Mouse (Mus musculus): ENCODE measurements at regions not wholly inside any gene's neighbourhood (a gene's known extent, or its start where the extent isn't known, plus 50 kb on each side); places are given as distances from the start of the nearest gene placed in this dataset.
A peak's percentile ranks its signal among the peaks of the same experiment; 100 is the strongest.

DNA sequence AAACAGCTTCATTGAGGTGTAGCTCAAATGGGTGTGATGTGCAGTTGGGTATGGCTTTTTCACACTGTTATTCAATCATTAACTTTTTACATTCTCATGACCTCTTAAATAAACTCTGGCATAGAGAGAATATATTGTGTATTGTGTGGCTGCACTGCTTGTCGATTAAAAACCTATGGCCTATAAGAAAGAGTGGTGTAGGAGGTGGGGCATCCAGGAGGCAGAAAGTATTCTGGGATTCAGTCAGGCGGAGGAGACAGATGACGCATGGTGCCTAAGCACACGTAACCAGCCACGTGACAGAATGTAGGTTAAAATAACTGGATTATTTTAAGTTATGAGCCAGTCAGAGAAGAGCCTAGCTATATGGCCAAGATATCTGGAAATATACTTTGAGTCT lies 78.2 kb upstream of the Slc16a7 start:
- DNase-seq = no peak

DNA sequence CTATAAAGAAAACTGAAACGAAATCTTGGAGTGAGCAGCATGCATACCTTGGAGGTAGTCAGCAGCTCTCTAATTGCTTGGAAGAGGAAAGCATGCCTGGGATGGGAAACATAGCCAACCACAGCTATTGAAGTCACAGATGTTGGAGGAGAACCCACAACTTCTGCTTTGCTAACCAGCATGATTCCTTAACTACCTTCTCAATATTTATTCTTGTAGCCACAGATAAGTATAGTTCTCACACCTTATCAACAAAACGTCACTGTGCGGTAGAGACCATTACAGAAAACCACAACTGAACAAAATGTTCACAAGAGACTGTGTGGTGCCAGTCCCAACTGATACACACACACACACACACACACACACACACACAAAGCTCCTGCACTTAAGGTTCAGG lies 99.1 kb upstream of the Slc16a7 start:
- no peak for DNase-seq

DNA sequence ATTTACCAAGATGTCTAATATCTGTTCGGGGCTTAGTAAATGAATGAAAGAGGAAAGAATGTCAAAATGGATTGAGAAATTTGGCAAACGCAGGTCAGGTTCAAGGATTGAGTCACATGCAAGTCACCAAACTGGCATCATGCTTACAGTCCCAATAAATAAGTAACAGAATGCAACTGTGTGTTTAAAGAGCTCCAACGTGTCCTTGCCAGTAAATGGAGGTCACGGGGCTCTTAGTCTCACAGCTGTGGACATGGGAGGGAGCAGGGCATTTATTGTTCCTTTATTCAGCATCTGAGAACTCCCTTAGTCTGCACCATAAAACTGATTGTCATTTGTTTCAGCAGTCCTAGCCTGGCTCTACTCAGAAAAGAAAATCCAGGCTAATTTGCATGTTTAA lies 101.1 kb upstream of the Slc16a7 start:
- DNase-seq = peak; percentile 33

DNA sequence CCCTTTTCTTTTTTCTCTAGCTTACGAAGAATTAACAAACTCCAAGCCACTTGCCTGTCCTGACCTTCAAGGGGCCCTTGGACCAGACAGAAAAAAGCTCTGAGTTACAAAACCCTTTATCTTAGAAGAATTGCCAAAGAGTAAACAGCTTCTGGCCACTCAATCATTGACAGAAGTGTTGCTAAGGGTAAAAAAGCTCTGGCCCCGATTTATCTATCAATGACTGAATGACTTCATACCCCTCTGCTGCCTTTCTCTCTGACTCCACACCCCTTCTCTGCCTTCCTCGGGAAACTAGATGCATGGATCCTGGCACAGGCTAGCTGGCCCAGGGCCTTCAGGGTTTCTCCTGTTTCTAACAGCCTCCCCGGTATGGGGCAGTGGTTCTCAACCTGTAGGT lies 105.2 kb upstream of the Slc16a7 start:
- no peak for DNase-seq

DNA sequence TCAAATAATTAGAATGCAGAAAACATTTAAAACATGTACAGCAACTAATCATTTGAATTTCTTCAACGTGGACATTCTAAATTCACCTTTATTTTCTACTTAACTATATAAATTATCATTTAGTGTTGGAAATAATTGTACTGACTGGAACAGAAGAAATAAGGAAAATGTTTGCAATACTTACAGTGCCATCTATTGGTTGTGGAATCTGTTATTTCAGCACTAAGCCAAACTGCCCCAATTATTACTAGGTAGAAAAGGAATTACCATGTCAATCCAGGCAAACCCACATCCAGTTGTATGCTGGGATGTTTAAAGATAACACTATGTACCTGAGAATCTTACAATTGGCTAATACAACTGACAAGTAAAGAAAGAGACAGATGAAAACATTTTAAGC lies 109.1 kb upstream of the Slc16a7 start:
- DNase-seq = no peak

DNA sequence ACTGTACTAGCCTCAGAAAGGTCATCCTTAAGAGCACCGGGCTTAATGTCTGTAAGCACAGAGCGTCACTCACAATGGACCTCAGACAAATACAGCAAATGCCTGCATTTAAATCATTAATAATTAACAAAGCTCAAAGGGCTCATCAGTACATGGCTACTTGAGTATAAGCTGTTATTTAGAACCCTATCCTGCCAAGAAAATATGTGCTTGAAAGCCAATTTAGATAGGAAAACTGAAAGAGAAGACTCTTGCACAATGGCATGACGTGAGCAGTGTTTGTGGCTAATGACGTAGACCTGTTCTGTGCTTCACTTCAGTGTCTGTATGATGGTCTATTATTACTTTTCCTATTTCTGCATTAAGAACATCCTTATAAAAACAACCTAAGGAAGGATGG lies 111.1 kb upstream of the Slc16a7 start:
- DNase-seq = no peak

DNA sequence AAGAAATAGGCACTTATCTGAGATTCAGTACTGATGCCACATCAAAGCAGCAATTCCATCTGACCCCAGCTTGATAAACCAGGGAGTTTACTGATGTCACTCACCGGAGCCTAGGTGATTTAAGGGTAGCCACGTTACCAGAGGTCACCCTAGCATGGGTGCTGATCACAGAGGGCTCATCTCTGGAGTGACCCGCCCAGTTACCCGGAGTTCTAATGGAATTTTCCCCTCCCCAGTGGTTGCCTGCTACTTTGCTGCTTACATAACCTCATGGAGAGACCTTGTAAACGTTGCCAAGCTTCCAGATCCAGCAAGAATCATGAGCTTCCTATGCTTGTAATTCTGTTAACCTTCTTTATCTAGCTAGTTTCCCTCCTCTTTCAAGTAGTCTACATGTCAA lies 125.8 kb upstream of the Slc16a7 start:
- DNase-seq = no peak

DNA sequence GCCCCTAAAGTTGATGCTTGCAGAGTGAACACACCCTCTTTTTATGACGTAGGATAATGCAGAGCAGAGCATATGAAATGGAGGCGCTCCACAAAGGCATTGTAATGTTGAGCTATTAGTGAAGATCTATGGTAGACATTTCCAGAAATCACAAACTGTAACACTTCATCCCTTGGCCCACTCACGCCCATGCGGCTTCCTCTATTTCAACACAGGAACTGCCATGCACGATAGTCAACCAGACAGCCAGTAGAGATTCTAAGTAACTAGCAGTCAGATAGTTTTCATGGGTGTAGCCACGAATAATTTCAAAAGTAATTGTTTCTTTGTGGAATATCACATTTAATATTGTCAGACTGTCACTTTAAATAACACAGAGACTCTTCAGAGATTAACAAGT lies 141.6 kb upstream of the Slc16a7 start:
- no peak for DNase-seq

DNA sequence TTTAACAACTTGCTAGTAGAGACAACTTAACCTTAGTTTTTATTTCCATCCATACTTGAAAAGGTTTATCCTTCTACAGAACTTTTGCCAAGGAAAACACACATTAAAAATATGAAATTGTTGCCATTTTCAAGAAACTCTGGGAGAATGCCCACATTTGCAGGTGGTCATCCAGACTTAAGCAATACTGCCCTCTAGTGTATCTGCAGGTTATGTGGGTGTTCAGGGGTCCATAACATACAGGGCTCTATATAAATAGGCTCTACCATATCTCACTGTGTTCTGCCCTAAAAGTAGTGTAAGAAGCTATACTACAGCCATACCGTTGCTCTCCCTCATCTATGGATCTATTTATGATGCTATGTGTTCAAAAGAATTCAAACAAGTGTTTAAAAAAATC lies 149.1 kb upstream of the Slc16a7 start:
- no peak for DNase-seq

DNA sequence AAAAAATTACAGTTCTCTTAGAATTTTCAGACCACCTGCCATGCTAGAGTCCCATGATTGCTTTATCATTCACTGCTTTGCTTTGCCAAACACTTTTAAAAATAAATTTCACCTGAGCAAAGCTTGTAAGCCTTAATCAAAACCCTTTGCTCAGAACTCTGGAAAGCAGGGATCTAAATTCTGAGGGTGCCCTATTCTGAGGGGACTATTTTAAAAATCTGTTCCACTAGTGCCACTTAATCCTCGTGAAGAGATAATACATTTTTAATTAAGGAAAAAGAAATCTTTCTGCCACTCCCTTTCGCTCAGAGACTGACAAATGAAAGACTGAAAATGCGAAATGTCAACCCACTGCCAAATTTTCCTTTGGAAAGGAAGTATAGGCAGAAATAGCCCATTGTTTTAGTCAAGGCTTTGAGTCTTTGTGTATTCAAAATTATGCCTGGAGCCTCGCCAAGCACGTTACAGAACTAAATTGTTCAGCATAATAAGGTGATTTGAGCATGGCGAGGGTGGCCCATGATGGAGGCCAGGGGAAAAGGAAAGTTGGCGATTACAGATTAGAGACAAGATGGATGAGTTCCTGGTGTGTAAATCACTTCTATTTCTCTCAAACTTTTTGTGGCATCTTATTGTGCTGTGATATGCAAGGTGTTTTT lies 197.4 kb upstream of the Slc16a7 start:
- DNase-seq = no peak

DNA sequence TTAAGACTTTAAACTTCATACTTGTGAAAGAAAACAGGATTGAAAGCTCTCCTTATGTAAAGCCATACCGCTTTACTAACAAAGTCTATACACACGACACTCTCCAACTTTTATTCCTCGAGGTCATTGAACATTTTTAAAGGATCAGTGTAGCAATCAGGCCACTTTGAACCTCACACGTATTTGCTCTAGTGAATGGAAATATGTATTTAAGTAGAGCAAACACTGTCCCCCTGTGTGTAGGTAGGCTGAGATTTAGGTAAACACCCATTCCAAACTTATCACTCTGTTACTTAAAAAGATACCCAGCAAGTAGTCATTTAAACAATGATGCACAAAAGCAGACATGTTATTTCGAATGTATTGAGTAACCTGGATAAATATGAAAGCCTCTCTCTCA lies 203.7 kb upstream of the Slc16a7 start:
- DNase-seq = no peak

DNA sequence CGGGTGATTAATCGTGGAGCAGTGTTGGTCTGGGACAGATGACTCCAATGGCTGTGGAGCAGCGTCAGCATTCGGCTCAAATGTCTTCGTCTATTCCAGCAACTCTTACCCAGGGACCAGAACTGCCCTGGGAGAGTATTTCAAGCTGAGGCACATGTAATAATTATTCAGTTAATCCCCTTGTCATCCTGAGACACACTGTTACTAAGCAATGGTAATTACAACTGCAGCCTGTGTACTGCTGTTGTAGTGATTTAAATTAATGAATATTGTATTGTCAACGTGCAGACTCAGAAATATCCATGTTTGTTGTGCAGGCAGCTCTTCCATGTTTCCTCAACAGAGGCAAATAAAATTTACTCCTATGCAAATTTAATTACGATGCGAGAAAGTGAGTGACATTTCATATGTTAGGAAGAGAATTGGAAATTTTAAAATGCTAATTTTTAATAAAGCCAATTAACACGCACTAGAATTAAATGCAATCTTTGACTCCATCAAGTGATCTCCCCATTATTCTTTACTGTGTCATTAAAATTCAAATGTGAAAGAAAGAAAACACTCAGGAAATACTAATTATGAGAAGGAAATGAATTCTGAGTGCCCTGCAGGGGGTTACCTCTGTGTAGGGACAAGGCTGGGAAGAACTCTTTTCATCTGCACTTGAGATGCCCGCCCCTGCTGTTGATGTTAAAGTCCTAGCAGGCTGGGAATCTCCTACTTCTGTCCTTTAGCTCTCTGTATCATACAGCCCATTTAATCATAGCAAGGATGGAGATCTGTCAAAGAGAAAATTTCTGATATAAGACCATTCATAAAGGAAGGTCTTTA lies 218.7 kb upstream of the Slc16a7 start:
- no peak for DNase-seq

DNA sequence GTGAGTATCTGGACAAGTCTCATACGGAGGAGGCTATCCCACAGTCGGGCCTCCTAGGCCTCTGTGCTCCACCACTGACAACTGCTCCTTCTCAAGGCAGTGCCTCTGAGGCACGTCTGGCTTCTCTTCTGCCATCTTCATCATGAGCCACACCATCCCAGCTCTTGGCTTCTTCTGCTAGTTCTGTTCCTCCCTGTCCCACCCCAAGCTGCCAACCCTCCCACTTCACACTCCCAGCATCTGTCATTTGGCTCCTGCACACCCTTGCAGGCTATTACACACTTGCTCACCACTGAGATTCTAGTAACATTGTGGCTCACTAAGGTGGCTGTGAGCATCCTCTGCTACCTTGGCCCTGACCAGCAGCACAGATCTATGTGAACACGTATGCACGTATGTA lies 221.1 kb upstream of the Slc16a7 start:
- no peak for DNase-seq

DNA sequence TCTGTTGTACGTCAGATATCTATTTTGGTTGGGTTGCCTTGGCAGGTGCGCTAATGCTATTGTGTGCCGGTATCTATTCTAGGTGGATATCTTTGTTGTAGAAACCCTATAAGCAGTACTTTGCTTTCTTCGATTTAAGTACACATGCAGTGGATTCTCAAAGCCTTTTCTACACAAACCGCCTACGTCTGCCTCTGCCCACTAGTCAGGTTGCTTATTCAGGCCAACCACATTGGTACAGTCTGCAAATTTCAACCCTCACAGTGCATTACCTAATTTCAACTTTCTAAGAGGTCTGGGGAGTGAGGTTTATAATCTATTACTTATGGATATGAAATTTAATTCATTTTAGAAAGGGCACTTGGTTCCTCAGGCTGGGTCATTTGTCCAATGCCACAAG lies 223.5 kb upstream of the Slc16a7 start:
- DNase-seq = no peak

DNA sequence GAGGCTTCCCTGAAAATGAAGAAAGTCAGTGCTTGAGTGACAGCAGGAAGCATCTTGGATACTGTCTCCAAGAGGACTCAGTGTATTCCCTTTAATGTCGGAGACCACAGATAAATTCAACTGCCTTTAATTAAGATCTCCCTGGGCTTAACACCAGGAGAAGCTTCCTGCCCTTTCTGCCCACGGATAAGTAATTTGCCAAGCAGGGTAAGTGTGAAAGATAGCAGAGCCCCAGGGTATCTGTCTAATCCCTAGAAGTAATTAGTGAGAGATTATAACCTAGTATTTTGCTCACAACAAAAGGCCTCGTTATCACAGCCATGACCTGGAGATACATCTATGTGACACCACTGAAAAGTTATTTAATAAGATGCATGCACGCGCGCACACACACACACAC lies 232.1 kb upstream of the Slc16a7 start:
- no peak for DNase-seq

DNA sequence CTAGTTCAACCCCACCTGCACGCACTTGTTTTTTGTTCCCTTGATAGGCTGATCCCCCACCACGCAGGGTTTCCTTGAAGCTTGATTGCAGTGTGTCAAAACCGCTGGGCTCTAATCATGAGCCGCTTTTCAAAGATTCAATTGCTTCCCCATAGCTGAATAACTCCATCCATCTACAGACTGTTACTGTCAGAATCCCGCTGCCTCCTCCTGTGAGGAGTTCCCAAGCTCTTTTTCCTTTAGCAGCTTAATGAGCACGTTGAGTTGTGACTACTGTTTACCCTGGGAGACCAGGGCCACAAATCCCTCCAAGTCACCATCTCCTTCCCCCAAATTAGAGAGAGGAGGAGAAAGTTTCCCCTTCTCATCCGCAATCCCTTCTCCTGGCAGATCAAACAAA lies 234.6 kb upstream of the Slc16a7 start:
- no peak for DNase-seq

DNA sequence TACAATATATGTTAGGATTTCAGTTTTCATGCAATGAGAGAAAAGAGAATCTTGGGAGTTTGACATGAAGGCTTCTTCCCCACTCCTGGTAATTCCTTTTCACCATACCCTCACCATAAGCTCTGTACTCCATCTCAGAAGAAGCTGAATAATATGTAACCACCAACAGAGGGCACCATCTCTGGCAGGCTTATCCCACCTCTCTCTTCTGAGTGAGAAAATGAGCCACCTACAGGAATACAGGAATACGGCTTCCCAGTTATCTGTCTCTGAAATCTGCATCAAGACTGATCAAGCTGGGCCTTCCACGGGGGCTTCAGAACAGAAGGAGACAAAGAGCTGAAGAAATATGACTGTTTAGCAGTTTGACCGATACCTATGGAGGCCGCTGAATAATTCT lies 278.6 kb upstream of the Slc16a7 start:
- no peak for DNase-seq

DNA sequence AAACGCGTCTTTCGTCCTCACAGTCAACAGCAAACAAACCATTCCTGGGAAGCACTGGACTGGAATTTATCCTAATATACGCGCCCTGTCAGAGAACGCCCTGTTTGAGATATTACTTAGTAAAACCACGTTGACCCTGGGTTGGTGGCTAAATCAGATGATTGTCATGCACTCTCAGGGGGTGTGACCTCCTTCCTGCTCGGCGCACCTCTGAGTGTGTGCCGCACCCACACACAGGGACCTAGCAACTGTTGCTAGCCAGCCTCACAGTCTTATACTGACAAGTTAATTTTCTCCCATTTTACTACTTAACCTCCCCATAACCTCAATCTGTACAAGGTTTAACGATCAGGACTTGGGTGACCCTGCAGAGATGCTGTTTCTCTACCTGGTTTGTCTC lies 284.4 kb upstream of the Slc16a7 start:
- no peak for DNase-seq

DNA sequence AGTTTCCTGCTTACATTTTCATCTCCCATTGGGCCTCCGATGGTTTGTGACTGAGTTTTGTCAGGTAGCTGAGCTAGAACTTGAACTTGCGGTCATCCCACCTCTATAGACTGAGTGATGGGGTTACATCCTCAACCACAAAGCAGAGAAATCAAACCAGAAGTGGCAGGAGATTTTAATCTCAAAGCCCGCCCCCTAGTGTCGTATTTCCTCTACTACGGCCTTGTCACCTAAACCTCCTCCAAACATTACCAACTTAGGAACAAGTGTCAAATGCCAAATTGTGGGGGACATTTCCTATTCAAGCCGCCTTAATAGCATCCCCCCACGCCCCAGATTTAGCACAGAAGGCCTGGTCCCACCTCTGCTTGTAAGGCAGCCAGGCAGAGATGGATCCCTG lies 286.3 kb upstream of the Lrig3 start:
- DNase-seq = no peak

DNA sequence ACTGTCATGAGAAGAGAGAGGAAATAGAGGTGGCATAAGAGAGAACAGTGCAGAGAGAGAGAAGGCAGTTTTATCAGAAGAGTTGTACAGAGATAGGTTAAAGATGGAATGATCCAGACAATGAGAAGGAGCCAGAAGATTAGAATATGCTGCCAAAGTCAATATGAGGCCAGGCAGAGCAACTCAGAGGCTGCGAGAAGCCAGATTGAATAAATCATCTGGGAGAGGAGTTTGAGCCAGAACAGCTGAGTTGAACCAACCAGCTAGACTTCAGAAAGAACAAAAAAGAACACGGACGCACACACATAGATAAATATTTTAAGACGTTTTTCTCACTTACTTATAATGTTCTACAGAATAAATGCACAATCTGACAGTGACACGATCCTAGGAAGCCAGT lies 280.8 kb upstream of the Lrig3 start:
- no peak for DNase-seq

DNA sequence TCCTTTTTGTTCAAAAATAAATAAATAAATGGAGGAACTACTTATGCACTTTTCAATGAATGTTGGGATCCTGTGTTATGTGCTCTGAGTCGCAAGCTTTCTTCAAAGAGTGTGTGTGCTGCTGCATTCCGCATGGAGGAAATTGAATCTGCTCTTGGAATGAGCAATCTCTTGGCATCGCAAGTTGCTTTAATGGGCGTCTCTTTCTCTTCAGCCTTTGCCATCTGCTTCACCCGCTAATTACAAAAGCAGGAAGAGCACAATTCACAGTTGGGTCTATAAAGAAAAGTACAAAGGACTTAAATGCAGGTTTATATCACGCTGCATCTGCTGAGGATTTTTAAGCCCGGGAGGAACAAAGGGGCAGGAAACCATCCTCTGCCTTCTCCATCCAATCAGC lies 272.5 kb upstream of the Lrig3 start:
- DNase-seq = no peak

DNA sequence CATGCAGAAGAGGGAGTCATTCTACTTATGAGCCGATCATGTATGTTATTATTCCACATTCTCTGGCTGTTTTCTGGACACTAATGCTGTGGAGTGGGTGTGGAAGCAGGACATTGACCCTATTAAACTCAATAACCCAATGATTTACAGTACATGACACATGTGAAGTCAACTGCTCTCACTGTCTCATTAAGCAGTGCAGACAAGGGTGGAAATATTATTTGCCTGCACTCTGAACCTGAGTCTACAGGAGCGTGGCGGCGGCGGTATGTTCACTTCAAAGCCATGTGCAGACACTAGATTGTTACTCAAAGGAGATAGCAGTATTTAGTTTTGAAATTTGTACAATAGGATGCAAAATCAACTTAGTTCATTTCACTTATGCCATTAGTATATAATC lies 269.8 kb upstream of the Lrig3 start:
- DNase-seq = no peak

DNA sequence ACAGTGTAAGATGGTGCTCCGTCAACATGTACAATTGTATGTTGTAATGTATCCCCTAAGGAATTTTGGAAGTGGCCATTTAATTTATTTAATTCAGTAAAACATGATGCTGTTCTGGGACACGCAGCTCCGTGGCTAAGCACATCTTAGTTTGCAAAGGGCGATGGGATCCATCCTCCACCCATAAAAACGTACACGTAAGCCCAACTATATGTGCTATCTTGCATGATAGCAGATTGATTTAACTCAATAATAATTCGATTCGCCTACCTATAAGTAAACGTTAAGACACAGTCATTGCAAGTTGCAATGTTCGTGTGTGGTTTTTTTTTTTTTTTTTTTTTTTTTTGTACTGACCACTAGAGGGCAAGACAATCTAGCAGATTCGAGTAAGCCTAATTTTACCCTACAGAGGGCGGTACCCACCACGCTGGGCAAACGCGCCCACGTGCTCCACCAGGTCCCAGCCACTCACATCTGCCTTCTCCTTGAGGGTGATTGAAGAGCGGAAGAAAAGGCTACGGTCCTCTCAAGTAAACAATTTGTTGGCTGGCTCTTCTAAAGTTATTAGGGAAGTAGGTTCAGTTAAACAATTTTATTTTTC lies 240.8 kb upstream of the Lrig3 start:
- peak; percentile 60 for DNase-seq

DNA sequence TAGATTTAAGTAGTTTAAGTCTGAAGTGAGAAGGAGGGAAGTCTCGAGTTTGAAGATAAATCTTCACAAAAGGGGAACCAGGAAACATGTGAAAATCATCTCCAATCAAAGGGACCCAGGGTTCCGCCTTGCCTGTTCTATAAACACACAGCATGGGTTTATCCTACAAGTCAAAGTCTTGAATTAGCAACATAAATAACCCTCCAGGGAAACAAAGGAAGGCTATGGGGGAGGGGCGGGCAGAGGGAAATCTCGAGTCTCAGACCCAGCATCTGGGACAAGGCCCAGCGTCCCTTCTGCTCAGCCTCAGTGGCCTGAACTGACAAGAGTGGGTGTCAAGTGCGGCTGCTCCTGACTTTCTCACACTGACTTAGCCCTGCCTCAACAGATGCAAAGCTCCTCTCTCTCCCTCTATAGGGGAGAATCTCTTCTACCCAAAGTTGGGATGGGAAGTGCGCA lies 240.3 kb upstream of the Lrig3 start:
- DNase-seq = peak; percentile 9
